Mouse (Mus musculus) gastrocnemius, adult 2 months (tissue): ENCODE measurements around the gene Plekho2. TPM values are rescaled to one million over a fixed set of nuclear protein-coding genes. Genes with fewer than 3 reads are reported as not detected.

ENCODE experiments used
- DNase-seq: peaks from one replicate; pipeline ENCODE4 v3.0.0; 2022
- H3K27ac ChIP-seq: fragments of 200-600 bp; 2 replicates; pipeline ENCODE4 v1.8.1; 2022; ENCODE audit warnings: mild to moderate bottlenecking
- H3K4me3 ChIP-seq: fragments of 200-600 bp; 2 replicates; pipeline ENCODE4 v1.8.1; 2022; ENCODE audit warnings: mild to moderate bottlenecking, moderate library complexity
- CTCF ChIP-seq: fragments of 200-600 bp; IDR thresholded peaks from 2 replicates; pipeline ENCODE4 v1.8.1; 2022; ENCODE audit warnings: antibody characterized with exemption, mild to moderate bottlenecking, moderate library complexity
- intact Hi-C: fragments of 180-260 bp; cut with DNase I; formaldehyde crosslinking; loops from one replicate; pipeline ENCODE4 v1.15.1; 2025
- total RNA-seq, 2 experiments: library from RNA; stranded (reverse); gene quantifications; 2 replicates each; pipeline ENCODE4 v1.2.3; 2021

Plekho2 gene
- total RNA-seq, 2 experiments from 2014 or later: 4.4 to 4.5 TPM

DNA sequence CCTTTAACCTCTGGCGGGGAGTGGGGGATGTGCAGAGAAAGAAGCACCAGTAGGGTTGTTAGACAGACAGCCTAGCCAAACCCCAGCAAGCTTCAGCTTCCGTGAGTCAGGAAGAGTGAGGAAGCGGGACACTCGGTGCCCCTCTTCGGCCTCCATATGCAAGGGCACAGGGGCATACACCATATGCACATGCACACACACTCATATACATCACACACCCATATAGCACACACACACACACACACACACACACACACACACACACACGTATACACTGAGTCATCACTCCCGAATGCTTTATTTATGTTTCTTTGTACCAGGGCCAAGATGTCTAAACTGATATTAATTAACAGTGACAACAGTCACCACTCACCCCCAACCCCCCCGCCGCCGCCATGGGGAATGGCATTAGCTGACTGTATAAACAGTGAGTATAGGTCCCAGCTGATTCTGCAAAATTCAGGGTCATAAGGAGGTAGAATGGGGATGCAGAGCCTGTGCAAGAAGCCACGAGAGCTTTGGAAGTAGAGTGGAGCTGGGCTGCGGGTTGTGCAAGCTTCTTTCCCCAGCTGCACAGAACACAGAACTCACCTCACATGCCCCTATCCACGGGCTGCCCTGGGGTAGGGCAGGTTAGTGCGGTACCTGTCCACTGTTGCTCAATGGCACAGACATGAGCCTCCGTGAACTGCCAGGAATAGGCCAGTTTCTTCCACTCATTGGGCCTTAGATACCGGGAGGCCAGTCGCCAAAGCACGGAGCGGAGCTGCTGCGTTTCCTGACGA is 76.9 kb downstream of the Plekho2 start:
- intact Hi-C loops: no loop called here
- H3K27ac ChIP-seq: no peak overlapping the region
- H3K4me3 ChIP-seq: no peak overlapping the region
- DNase-seq: no peak
- TF ChIP-seq CTCF: no peak

Other genes with a start within 250 kb of the Plekho2 start
- 10 to 100 TPM; 10.1 to 19.5 TPM for gene Pdcd7, start 233.9 kb downstream of the Plekho2 start, total RNA-seq
- 1 to 10 TPM in 1 of 2 experiments, under 1 TPM in 1; 0.43 to 1.1 TPM for gene Ubap1l, start 219.0 kb downstream of the Plekho2 start, total RNA-seq
- gene Kbtbd13, start 188.4 kb downstream of the Plekho2 start, total RNA-seq: 10 to 100 TPM in 1 of 2 experiments, 1 to 10 TPM in 1; 7.8 to 19.5 TPM
- 1 to 10 TPM; 3.1 to 3.3 TPM for gene Rasl12, start 181.5 kb downstream of the Plekho2 start, total RNA-seq
- not detected for gene Slc51b, start 157.1 kb downstream of the Plekho2 start, total RNA-seq
- 1 to 10 TPM; 4.3 to 5.7 TPM for gene Mtfmt, start 144.3 kb downstream of the Plekho2 start, total RNA-seq
- 1 to 10 TPM; 6.1 to 6.6 TPM for gene Spg21, start 119.1 kb downstream of the Plekho2 start, total RNA-seq
- not detected for gene Ankdd1a, start 59.8 kb downstream of the Plekho2 start, total RNA-seq
- not detected for gene Pif1, start 7.1 kb upstream of the Plekho2 start, total RNA-seq
- 1 to 10 TPM in 1 of 2 experiments, under 1 TPM in 1; 0.99 to 1.8 TPM for gene Rbpms2, start 49.6 kb upstream of the Plekho2 start, total RNA-seq
- gene Oaz2, start 88.0 kb upstream of the Plekho2 start, total RNA-seq: 100 to 1,000 TPM; 195 to 201 TPM
- gene Zfp609, start 247.5 kb upstream of the Plekho2 start, total RNA-seq: 10 to 100 TPM; 18.4 to 21.1 TPM